Mouse (Mus musculus): ENCODE results near the gene 2410015M20Rik.

The 2410015M20Rik gene

DNA sequence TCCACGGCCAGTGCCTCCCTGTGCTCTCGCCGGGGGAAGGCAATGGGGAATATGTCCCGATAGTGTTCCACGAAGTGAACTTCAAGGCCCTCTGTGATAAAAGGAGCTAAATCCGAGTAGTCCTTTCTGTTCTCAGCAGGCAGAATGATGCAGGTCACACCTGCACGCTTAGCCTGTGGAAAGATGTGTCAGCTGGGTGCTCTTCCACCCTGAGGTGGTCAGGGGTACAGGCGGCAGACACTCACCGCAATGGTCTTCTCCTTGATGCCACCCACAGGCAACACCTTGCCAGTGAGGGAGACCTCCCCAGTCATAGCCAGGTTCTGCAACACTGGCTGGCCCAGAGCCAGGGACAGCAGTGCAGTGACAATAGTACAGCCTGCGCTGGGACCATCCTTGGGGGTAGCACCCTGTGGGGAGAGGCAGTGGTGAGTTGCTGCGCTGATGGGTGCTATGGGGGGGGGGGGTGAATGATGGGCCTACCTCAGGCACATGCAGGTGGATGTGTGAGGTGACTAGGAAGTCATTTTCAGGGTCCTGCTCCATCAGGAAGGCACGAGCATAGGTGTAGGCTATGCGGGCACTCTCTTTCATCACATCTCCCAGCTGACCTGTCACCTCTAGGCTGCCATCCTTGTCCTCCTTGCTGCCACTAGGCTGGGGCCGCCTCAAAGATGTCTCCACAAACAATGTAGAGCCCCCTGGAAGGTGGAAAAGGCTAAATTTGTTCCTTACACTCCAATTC lies 5.0 kb upstream of the 2410015M20Rik start:
- in situ Hi-C loops (cut with MboI; ENCODE audit: unreplicated experiment in 2 of 2) = loop anchor here (5.0 kb wide), 3 partner anchors 33 to 53 kb away; no protein-coding TSS in a partner anchor

DNA sequence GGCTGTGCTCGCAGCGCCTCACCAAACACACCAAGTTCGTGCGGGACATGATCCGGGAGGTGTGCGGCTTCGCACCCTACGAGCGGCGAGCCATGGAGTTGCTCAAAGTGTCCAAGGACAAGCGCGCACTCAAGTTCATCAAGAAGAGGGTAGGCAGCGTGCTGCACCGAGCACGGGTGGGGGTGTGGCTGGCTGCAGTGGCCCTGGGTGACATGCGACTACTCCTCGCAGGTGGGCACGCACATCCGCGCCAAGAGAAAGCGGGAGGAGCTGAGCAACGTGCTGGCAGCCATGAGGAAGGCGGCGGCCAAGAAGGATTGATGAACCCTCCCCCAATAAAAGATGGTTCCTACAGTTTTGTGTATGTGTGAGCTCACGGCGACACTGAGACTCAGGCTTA lies 4.3 kb upstream of the 2410015M20Rik start:
- in situ Hi-C loops (cut with MboI; ENCODE audit: unreplicated experiment in 2 of 2) = loop anchor here in 1 of 2 experiments (5.0 kb wide), 1 partner anchor 33 kb away; no protein-coding TSS in a partner anchor

DNA sequence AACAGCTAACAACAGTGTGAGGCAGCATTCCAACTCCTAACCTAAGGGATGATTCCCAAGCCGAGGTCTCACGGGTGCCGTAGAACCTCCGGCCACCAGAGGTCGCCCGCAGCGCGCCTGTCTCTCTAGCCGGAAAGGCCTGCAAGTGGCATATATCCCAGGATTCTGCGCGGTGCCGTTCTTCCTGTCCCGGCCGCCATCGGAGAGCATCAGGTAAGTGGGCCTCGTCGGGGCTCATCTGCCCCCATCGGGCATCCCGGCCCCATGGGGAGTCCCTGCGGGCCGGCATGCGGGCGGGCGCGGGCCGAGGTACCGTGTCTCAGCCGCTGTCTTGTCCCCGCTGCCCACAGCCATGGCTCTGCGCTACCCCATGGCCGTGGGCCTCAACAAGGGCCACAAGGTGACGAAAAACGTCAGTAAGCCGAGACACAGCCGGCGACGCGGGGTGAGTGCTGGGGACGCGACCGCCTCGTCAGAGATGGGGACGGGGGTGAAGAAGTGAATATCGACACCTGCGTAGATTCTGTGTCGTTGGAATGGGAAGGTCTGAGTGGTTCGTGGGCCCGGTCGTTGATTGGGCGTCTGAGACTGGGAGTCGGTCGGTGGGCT lies 3.8 kb upstream of the 2410015M20Rik start, which contains the start of gene Rpl36:
Gene Rpl36 (plus strand): TSS at position 181 of the 609 bp plus-strand sequence.
- in situ Hi-C loops (cut with MboI; ENCODE audit: unreplicated experiment in 2 of 2) = loop anchor here in 1 of 2 experiments (5.0 kb wide), 1 partner anchor 34 kb away; no protein-coding TSS in a partner anchor

DNA sequence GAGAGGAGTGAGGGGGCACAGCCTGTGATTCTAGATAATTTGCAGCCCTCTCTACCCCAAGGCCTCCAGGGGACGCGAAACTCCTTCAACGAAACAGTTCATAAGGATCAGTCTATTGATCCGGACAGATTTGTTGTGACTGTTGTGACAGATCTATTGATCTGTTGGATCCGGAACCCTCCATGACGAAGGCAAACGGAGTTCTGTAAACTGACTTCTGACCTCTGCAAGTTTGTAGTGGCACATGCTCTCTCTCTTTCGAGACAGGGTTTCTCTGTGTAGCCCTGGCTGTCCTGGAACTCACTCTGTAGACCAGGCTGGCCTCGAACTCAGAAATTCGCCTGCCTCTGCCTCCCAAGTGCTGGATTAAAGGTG lies 3.0 kb upstream of the 2410015M20Rik start:
- in situ Hi-C loops (cut with MboI; ENCODE audit: unreplicated experiment in 2 of 2) = loop anchor here in 1 of 2 experiments (5.0 kb wide), 1 partner anchor 35 kb away; no protein-coding TSS in a partner anchor

DNA sequence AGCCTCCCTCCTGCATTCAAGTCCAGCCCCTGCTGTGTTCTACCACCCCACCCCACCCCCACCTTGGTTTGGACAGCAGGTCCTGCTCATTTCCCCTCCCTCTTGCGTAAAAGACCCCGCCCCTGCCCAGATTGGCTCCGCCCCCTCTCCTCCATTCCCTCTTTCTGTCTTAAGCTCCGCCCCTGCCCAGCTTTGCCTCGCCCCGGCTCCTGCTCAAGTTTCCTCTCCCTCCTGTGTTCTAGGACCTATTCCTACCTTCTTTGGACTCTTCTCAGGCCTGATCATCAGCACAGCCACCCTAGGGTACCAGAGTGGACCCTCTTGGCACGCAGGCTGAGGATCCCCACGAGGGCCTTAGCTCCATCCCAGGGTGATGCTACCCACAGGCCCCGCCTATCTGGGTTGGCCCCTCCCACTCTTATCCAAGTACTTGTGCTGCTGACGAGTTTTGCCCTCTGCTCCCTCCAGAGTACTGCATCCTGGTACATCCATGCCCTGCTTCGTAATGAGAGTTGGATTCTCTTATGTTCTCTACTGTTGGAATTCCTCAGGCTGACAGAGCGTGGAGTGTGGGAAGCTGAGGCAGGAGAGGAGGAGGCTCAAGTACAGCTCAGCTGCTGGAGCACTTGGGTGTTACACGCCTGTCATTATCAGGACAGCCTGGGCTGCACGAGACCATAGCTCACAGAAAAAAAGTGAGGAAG lies 2.4 kb upstream of the 2410015M20Rik start:
- in situ Hi-C loops (cut with MboI; ENCODE audit: unreplicated experiment in 2 of 2) = loop anchor here in 1 of 2 experiments (5.0 kb wide), 1 partner anchor 35 kb away; no protein-coding TSS in a partner anchor

GRCm38 (mm10) chr17:56611323-56611722 lies 1.8 kb upstream of the 2410015M20Rik start:
- in situ Hi-C loops (cut with MboI; ENCODE audit: unreplicated experiment in 2 of 2) = loop anchor here in 1 of 2 experiments (5.0 kb wide), 1 partner anchor 36 kb away; no protein-coding TSS in a partner anchor

GRCm38 (mm10) chr17:56608699-56609098 lies 872 bp downstream of the 2410015M20Rik start:
- in situ Hi-C loops (cut with MboI; ENCODE audit: unreplicated experiment in 2 of 2) = no loop called here

GRCm38 (mm10) chr17:56607521-56608062 lies 2.0 kb downstream of the 2410015M20Rik start:
- in situ Hi-C loops (cut with MboI; ENCODE audit: unreplicated experiment in 2 of 2) = no loop called here

GRCm38 (mm10) chr17:56605431-56605830 lies 4.1 kb downstream of the 2410015M20Rik start:
- in situ Hi-C loops (cut with MboI; ENCODE audit: unreplicated experiment in 2 of 2) = no loop called here

DNA sequence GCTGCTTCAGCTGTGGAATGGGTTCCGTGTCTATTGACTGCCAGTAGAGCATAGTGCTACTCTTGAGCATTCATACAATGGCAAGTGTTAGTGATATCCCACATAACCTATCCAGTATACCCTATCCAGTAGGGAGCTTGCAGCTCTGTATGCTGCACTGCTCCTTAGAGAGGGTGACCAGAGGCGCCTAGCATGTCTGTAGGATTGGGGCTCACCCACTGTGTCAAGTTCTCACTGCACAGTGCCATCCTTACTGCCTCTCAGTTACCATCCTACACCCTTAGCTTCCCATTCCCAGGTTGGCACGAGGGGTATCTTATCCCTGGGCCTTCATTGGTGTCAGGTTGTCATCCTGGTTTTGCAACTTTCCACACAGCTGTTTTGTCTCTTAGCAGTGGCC lies 5.1 kb downstream of the 2410015M20Rik start:
- in situ Hi-C loops (cut with MboI; ENCODE audit: unreplicated experiment in 2 of 2) = no loop called here

DNA sequence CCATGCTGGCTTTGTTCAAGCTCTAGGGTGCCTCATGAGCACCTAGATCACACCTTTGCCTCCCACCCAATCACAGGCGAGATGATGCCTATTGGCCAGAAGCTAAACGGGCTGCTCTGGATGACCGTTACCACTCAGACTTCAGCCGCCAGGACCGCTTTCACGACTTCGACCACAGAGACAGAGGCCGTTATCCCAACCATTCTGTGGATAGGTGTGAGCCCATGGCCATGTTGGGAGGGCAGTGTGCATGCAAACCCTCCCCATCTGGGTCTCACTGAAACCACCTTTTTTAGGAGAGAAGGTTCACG lies 5.5 kb downstream of the 2410015M20Rik start:
- in situ Hi-C loops (cut with MboI; ENCODE audit: unreplicated experiment in 2 of 2) = no loop called here

GRCm38 (mm10) chr17:56603186-56604069 lies 6.1 kb downstream of the 2410015M20Rik start:
- in situ Hi-C loops (cut with MboI; ENCODE audit: unreplicated experiment in 2 of 2) = no loop called here

- in situ Hi-C loops (cut with MboI; ENCODE audit: unreplicated experiment in 2 of 2) = loop anchor here in 1 of 2 experiments (25.0 kb wide), 1 partner anchor 694 kb away; the partner anchor contains the start of gene Vav1
Observed at GRCm38 (mm10) chr17:56593527-56594271, 15.9 kb downstream of the 2410015M20Rik start.

- in situ Hi-C loops (cut with MboI; ENCODE audit: unreplicated experiment in 2 of 2) = loop anchor here in 1 of 2 experiments (25.0 kb wide), 1 partner anchor 695 kb away; the partner anchor contains the start of gene Vav1
Observed at GRCm38 (mm10) chr17:56592553-56592952, 17.0 kb downstream of the 2410015M20Rik start.

GRCm38 (mm10) chr17:56588921-56589320 lies 20.6 kb downstream of the 2410015M20Rik start:
- in situ Hi-C loops (cut with MboI; ENCODE audit: unreplicated experiment in 2 of 2) = loop anchor here in 1 of 2 experiments (25.0 kb wide), 1 partner anchor 698 kb away; the partner anchor contains the start of gene Vav1

- in situ Hi-C loops (cut with MboI; ENCODE audit: unreplicated experiment in 2 of 2) = loop anchor here in 1 of 2 experiments (25.0 kb wide), 1 partner anchor 700 kb away; the partner anchor contains the start of gene Vav1
Observed at GRCm38 (mm10) chr17:56587773-56588172, 21.8 kb downstream of the 2410015M20Rik start.

DNA sequence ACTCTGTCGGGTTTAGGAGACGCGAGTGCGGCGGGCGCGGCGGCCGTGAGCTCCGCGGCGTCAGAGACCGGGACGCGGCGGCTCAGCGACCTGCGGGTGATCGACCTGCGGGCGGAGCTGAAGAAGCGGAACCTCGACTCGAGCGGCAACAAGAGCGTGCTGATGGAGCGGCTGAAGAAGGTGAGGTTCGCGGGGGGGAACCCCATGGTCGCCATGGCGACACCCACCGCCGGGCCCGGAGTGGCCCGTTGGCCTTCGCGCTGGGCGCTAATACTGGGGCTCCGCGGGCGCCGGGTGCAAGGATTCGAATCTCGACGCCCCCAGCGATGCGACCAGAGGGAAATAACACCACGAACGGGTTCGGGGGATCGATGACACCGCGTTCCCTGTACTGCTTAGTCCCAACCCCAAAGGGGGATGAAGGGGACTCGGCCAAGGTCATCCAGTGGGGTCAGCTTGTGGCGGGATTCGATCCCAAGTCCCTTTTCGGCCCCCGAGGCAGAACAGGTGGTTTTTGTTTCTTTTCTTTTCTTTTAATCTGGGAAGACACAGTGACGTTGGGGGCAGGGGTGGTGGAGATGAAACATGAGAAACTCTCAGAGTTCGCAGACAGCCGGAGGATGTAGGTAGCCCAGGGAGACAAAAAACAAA lies 24.3 kb downstream of the 2410015M20Rik start:
- in situ Hi-C loops (cut with MboI; ENCODE audit: unreplicated experiment in 2 of 2) = loop anchor here in 1 of 2 experiments (25.0 kb wide), 1 partner anchor 702 kb away; the partner anchor contains the start of gene Vav1
